Mouse (Mus musculus) liver, adult 2 months (tissue): ENCODE measurements at regions not wholly inside any gene's neighbourhood (a gene's known extent, or its start where the extent isn't known, plus 50 kb on each side); places are given as distances from the start of the nearest gene placed in this dataset.

ENCODE experiments used
- CTCF ChIP-seq: fragments of 200-500 bp; IDR thresholded peaks from 2 replicates; pipeline ENCODE4 v1.5.1; 2011; ENCODE audit warnings: low read depth, low read length, control low read depth
- POLR2A ChIP-seq: fragments of 200-500 bp; IDR thresholded peaks from 2 replicates; pipeline ENCODE4 v1.6.1; 2011; ENCODE audit warnings: low read length, control low read depth; ENCODE audit not compliant: insufficient read depth; ENCODE audit errors: extremely low read depth

DNA sequence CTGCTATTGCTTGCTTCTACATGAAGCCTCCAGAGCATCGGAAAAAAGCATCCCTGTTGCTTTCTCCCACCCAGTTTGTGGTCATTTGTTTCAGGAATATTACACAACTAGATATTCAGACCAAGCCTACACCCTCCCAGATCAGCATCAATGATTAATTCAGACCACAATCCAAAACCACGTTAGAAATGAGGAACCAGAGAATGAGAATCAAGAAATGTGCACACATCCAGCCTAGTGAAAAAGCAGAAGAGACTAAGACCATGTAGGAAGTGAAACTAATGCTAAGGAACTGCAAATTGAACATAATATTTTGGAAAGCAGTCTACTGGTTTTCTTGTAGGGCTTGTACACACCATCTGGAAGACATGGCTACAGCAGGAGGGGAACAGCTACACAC, 307.0 kb downstream of the Rnd3 start:
- TF ChIP-seq CTCF (no peak), POLR2A (no peak)
